Mouse (Mus musculus) ZHBTc4 (cell line): ENCODE results near the gene Rad23b.
"Not testable (repeated sequence)": the region's sequence is repeated elsewhere in the genome, so short reads cannot be mapped to it uniquely, and the experiment has no call there.

ENCODE experiments used
- DNase-seq: peaks from one replicate; pipeline ENCODE4 v3.0.0-alpha.2; 2011; ENCODE audit warnings: low read depth, low spot score

Gene Rad23b

GRCm38 (mm10) chr4:55355845-55356244 lies 6.0 kb downstream of the Rad23b start:
- DNase-seq, result no peak

GRCm38 (mm10) chr4:55356726-55357125 lies 6.9 kb downstream of the Rad23b start:
- no peak for DNase-seq

- DNase-seq, result no peak
These were observed 14.0 kb downstream of the Rad23b start for GRCm38 (mm10) chr4:55363866-55364265.

GRCm38 (mm10) chr4:55364374-55364773 lies 14.5 kb downstream of the Rad23b start:
- DNase-seq, result peak; percentile 89

GRCm38 (mm10) chr4:55366014-55366413 lies 16.2 kb downstream of the Rad23b start:
- DNase-seq, result no peak

GRCm38 (mm10) chr4:55370127-55370526 lies 20.3 kb downstream of the Rad23b start:
- no peak for DNase-seq

GRCm38 (mm10) chr4:55371355-55371754 lies 21.5 kb downstream of the Rad23b start:
- DNase-seq, result no peak

GRCm38 (mm10) chr4:55382350-55382749 lies 32.5 kb downstream of the Rad23b start:
- DNase-seq, result no peak

- no peak for DNase-seq
These were observed 36.9 kb downstream of the Rad23b start for GRCm38 (mm10) chr4:55386768-55387167.

DNA sequence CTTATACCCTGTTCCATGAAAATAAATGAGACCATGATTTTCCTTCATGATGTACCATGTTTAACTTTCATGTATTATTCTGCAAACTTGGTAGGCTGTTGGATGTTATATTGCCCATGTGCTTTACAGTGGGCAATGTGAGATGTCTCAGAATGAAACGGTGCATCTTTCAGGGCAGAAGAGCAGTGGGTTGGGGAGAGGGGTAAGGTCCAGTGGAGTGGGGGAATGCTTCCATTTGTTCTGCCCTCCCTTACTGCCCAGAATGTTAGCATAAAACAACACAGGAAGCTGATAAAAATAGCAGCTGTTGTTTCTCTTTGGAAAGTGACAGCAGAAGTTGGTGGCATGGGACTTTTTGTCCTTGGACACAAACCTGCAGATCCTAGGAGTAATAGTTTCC lies 41.6 kb downstream of the Rad23b start:
- no peak for DNase-seq

DNA sequence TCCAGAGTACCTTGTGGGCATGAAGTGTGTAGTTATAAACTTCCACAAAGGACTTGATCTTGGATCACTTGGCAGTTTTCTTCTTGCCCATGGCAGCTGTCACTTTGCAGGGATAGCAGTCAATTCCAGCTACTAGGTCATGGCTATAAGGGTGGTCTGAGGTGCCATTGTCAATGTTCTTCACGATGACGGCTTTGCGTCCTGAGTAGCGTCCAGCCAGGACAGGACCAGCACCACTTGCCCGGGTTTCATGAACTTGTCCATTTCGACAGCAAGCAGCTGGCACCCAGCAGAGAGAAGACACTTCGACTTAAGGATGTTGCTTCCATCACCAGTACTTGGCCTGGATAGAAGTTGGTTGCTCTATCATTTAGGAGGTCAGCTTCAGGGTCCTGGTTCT lies 42.6 kb downstream of the Rad23b start:
- no peak for DNase-seq

- peak; percentile 87 for DNase-seq
These were observed 48.3 kb downstream of the Rad23b start for GRCm38 (mm10) chr4:55397911-55398762.

- DNase-seq, result peak; percentile 23
These were observed 49.1 kb downstream of the Rad23b start for GRCm38 (mm10) chr4:55398901-55399300.

DNA sequence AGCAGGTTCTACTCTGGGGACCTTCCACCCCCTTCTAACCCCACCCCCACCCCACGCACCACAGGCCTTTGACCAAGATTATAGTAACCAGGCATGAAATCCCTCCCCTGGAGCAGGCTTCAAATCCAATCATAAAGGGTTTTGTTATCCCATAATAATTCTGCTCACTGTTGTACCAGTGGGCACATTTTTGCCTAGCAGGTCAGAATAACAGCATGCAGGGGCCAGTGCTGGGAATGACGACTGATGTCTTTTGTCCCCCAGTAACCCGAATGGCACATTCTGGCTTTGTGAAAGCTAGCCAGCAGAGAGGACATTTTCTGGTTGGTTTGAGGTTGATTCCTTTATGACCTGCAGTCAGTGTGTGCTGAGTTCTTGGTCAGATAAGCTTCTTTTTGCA lies 55.5 kb downstream of the Rad23b start:
- DNase-seq, result no peak

- DNase-seq, result no peak
These were observed 56.7 kb downstream of the Rad23b start for GRCm38 (mm10) chr4:55406558-55406957.

- DNase-seq, result peak; percentile 26
These were observed 58.2 kb downstream of the Rad23b start for GRCm38 (mm10) chr4:55408081-55408480.

DNA sequence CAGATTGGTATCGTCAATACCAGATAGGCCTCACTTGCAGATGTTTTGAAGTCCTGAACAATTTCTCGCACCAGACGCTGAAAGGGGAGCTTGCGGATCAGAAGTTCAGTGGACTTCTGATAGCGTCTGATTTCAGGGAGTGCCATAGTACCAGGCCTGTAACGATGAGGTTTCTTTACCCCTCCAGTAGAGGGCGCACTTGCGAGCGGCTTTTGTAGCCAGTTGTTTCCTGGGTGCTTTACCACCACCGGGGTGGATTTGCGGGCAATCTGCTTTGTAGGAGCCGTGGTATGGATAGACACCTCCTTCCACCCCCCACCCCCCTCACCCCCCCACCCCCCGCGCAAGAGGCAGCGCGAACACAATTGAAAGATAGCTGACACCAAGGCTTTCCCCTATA lies 59.2 kb downstream of the Rad23b start:
- no peak for DNase-seq

- DNase-seq, result not testable (repeated sequence)
These were observed 59.9 kb downstream of the Rad23b start for GRCm38 (mm10) chr4:55409578-55410224.

DNA sequence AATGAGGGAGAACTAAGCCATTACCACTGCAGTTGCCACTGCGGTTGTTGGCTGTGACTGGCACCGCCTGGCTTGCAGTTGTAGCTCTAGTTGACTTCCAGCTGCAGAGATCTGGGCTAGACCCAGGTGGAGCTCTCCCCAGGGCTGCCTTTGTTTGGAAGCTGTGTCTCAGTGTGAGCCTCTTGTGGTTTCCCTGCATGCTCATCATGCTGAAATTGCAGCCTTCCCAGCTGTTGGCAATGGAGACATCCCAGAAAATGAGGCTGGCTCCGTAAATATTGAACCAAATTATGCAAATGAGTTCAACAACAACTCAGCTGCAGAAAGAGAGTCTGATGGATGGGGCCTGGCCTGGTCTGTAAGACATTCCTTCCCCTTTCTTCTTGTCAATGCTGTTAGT lies 66.0 kb downstream of the Rad23b start:
- DNase-seq, result no peak

- no peak for DNase-seq
These were observed 76.4 kb downstream of the Rad23b start for GRCm38 (mm10) chr4:55426250-55426649.
